Mouse (Mus musculus): ENCODE results near the gene Sv2c. TPM values are rescaled to one million over a fixed set of nuclear protein-coding genes. Genes with fewer than 3 reads are reported as not detected.

The Sv2c gene
- polyA plus RNA-seq, 1 experiment = 0.17 TPM

- DNase-seq (ENCODE audit: low spot score) = no peak
Observed at GRCm38 (mm10) chr13:95944621-95945020, 187.8 kb downstream of the Sv2c start.

- DNase-seq (ENCODE audit: low spot score) = no peak
Observed at GRCm38 (mm10) chr13:95943919-95944318, 188.5 kb downstream of the Sv2c start.

GRCm38 (mm10) chr13:95942587-95942986 lies 189.8 kb downstream of the Sv2c start:
- no peak for DNase-seq (ENCODE audit: low spot score)

GRCm38 (mm10) chr13:95941861-95942260 lies 190.5 kb downstream of the Sv2c start:
- no peak for DNase-seq (ENCODE audit: low spot score)

- DNase-seq (ENCODE audit: low spot score) = no peak
Observed at GRCm38 (mm10) chr13:95940811-95941210, 191.6 kb downstream of the Sv2c start.

- DNase-seq (ENCODE audit: low spot score) = no peak
Observed at GRCm38 (mm10) chr13:95924201-95924621, 208.2 kb downstream of the Sv2c start.

- no peak for DNase-seq (ENCODE audit: low spot score)
Observed at GRCm38 (mm10) chr13:95922626-95923025, 209.8 kb downstream of the Sv2c start.

GRCm38 (mm10) chr13:95918624-95919284 lies 213.6 kb downstream of the Sv2c start:
- no peak for DNase-seq (ENCODE audit: low spot score)

GRCm38 (mm10) chr13:95913046-95913406 lies 219.4 kb downstream of the Sv2c start:
- no peak for DNase-seq (ENCODE audit: low spot score)

- DNase-seq (ENCODE audit: low spot score) = no peak
Observed at GRCm38 (mm10) chr13:95912157-95913045, 220.0 kb downstream of the Sv2c start.

GRCm38 (mm10) chr13:95910270-95910669 lies 222.1 kb downstream of the Sv2c start:
- no peak for DNase-seq (ENCODE audit: low spot score)

GRCm38 (mm10) chr13:95909244-95909643 lies 223.1 kb downstream of the Sv2c start:
- no peak for DNase-seq (ENCODE audit: low spot score)

Other genes with a start within 250 kb of the Sv2c start
- 6.0 and 6.8 TPM in 2 replicates for gene Iqgap2, start 240.7 kb downstream of the Sv2c start, polyA plus RNA-seq (2012; rRNA removed)
- 3.1 and 3.8 TPM in 2 replicates for gene Gm20075, start 51.2 kb downstream of the Sv2c start, polyA plus RNA-seq (2012; rRNA removed)
- not detected in 2 replicates for gene Gm17190, start 50.5 kb downstream of the Sv2c start, polyA plus RNA-seq (2012; rRNA removed)